21 mouse cellular contexts compared by ENCODE assay signal in genomic region chr3:58716705-58717104, GRCm38 (mm10).
"Had no signal": no experiment of that assay in that cellular context is flagged by ENCODE, and none has a peak within 500 bp of the region (broad histone marks: within the 10 kb centered on the region; RNA-seq: fewer than 3 reads in every experiment).

No protein-coding gene starts in this region.

- H3K4me2 ChIP-seq: heart, embryonic 12.5 days; hindbrain, embryonic 13.5 days; hindbrain, embryonic 15.5 days; kidney, embryonic 15.5 days; limb, embryonic 12.5 days had no signal

- H3K36me3 ChIP-seq: heart, embryonic 10.5 days; heart, embryonic 12.5 days; hindbrain, embryonic 13.5 days; hindbrain, embryonic 15.5 days; kidney, embryonic 15.5 days; limb, embryonic 10.5 days; limb, embryonic 12.5 days had no signal

- H3K27me3 ChIP-seq: heart, embryonic 12.5 days; hindbrain, embryonic 13.5 days; hindbrain, embryonic 15.5 days; kidney, embryonic 15.5 days; limb, embryonic 12.5 days had no signal

- ATAC-seq: hindbrain, postnatal 0 days; intestine, embryonic 16.5 days had no signal

- H3K27ac ChIP-seq: heart, embryonic 10.5 days; hindbrain, embryonic 13.5 days; hindbrain, embryonic 15.5 days; hindbrain, postnatal 0 days; kidney, embryonic 15.5 days; kidney, postnatal 0 days; limb, embryonic 10.5 days; limb, embryonic 12.5 days had no signal

- H3K9ac ChIP-seq: heart, embryonic 12.5 days; hindbrain, embryonic 13.5 days; hindbrain, embryonic 15.5 days; kidney, embryonic 15.5 days; limb, embryonic 12.5 days had no signal

- H3K4me1 ChIP-seq: hindbrain, embryonic 13.5 days; hindbrain, embryonic 15.5 days; kidney, embryonic 15.5 days; limb, embryonic 12.5 days had no signal

- H3K9me3 ChIP-seq: heart, embryonic 10.5 days; hindbrain, embryonic 13.5 days; hindbrain, embryonic 15.5 days; kidney, embryonic 15.5 days; limb, embryonic 10.5 days had no signal

- DNase-seq: gastrocnemius, postnatal 14 days; gastrocnemius, postnatal 36 days; heart, adult 18-20 months; heart, postnatal 10 days; kidney, adult 11 months; kidney, adult 2 months; kidney, adult 9 months; kidney, postnatal 14 days; kidney, postnatal 36 days; layer of hippocampus, adult 9-11 months; layer of hippocampus, postnatal 36 days had no signal

- H3K4me3 ChIP-seq: heart, embryonic 10.5 days; heart, embryonic 12.5 days; hindbrain, embryonic 13.5 days; hindbrain, embryonic 15.5 days; kidney, embryonic 15.5 days; limb, embryonic 10.5 days; limb, embryonic 12.5 days had no signal
